Mouse (Mus musculus): ENCODE measurements around the gene Atp11a.

DNA sequence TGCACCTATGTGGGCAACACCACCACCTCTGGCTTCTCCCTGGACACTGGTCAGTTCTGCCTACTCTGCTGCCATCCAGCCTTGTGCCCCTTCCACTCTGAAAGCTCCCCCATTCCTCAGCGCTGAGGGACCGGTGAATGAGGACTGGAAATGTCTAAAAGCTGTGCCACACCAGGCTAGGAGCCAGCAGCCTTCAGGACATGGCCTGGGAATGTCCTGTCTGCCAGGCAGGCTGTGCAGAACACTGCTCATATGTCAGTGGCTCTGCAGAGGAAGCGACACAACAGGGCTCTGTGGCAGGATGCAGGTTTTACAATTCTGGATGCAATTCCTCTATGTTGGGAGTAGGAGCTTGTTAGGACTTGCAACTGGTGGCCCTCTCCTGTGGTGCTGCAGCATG is 106.2 kb downstream of the Atp11a start:
- no peak for TF ChIP-seq CTCF (IDR thresholded peaks at IDR 0.05; ENCODE audit: low read depth)
- TF ChIP-seq EP300 (IDR thresholded peaks at IDR 0.05; ENCODE audit: low read depth): no peak

Measured in heart, postnatal 0 days (tissue).